Mouse (Mus musculus): Measurements from ENCODE around the gene Zbtb38. TPM values are rescaled to one million over a fixed set of nuclear protein-coding genes. Genes with fewer than 3 reads are reported as not detected.

Gene Zbtb38
- total RNA-seq (2023): 10 to 100 TPM; 21.5 to 24.5 TPM

GRCm38 (mm10) chr9:96752603-96753114 lies at the start of gene Zbtb38:
Zbtb38 (minus strand) TSS chr9:96752831.

Other genes with a start within 250 kb of the Zbtb38 start
- gene Gm28729, start 227.6 kb downstream of the Zbtb38 start, total RNA-seq (2023): not detected
- gene Rasa2, start 121.2 kb downstream of the Zbtb38 start, total RNA-seq (2023): 10 to 100 TPM; 11.3 to 12.1 TPM
- gene Pxylp1, start 139.8 kb upstream of the Zbtb38 start, total RNA-seq (2023): 1 to 10 TPM; 5.5 to 5.9 TPM

Measured in monocyte, adult 59 days (primary cell).